In the genomic region with DNA sequence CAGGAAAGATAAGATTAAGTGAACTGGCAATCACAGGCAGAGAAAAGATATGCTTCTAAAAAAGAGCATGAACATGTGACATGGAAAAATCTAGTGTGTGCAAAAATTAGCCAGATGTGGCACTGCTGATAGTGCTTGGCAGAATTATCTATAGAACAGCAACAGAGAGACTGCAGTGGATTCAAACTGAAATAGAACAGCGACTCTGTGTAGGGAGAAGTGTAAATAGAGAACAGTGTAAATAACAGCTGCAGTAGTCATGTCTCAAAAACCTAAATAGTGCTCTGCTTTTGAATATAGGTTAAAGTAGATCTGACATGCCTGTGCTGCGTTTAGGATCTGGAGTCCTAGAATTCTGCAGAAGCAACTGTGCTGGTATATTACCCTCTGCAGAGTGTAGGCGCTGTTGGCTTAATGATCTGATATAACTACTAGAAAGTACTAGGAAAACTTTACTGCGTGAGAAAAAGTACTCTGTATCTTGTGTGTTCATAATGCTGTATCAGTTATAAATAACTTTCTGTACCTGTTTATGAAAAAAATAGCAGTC, we compare ENCODE assay signal across 24 mouse cellular contexts.
"Had no signal": no experiment of that assay in that cellular context is flagged by ENCODE, and none has a peak within 500 bp of the region (broad histone marks: within the 10 kb centered on the region; RNA-seq: fewer than 3 reads in every experiment).

No protein-coding gene starts in this region.

- H3K9me3 ChIP-seq: limb, embryonic 10.5 days; limb, embryonic 13.5 days; liver, embryonic 12.5 days; liver, embryonic 15.5 days; lung, embryonic 15.5 days; midbrain, embryonic 10.5 days; neural tube, embryonic 12.5 days; neural tube, embryonic 15.5 days; stomach, embryonic 15.5 days had no signal

- H3K4me3 ChIP-seq: limb, embryonic 10.5 days; limb, embryonic 13.5 days; liver, embryonic 12.5 days; liver, embryonic 15.5 days; lung, embryonic 15.5 days; megakaryocyte, embryonic 14.5 days; midbrain, embryonic 10.5 days; neural tube, embryonic 12.5 days; neural tube, embryonic 15.5 days; stomach, embryonic 15.5 days had no signal

- H3K4me1 ChIP-seq: limb, embryonic 10.5 days; limb, embryonic 13.5 days; liver, embryonic 12.5 days; liver, embryonic 15.5 days; lung, embryonic 15.5 days; megakaryocyte, embryonic 14.5 days; midbrain, embryonic 10.5 days; neural tube, embryonic 12.5 days; neural tube, embryonic 15.5 days; stomach, embryonic 15.5 days had no signal

- H3K27ac ChIP-seq: kidney, postnatal 0 days; limb, embryonic 10.5 days; limb, embryonic 13.5 days; liver, embryonic 12.5 days; liver, embryonic 15.5 days; lung, embryonic 15.5 days; midbrain, embryonic 10.5 days; neural tube, embryonic 12.5 days; neural tube, embryonic 15.5 days; stomach, embryonic 15.5 days had no signal

- H3K4me2 ChIP-seq: limb, embryonic 13.5 days; liver, embryonic 12.5 days; liver, embryonic 15.5 days; lung, embryonic 15.5 days; neural tube, embryonic 12.5 days; neural tube, embryonic 15.5 days; stomach, embryonic 15.5 days had no signal

- DNase-seq: kidney, adult 18-20 months; kidney, adult 9 months; kidney, postnatal 25 days; liver; lung, adult 18-20 months; lung, postnatal 10 days; lung, postnatal 36 days; midbrain, embryonic 14.5 days; right cerebral cortex, postnatal 25 days; spleen, adult 18-20 months; thymus, adult 18-20 months; thymus, postnatal 36 days had no signal

- H3K9ac ChIP-seq: limb, embryonic 13.5 days; liver, embryonic 12.5 days; liver, embryonic 15.5 days; lung, embryonic 15.5 days; neural tube, embryonic 12.5 days; neural tube, embryonic 15.5 days; stomach, embryonic 15.5 days had no signal

- H3K36me3 ChIP-seq: limb, embryonic 10.5 days; limb, embryonic 13.5 days; liver, embryonic 12.5 days; liver, embryonic 15.5 days; lung, embryonic 15.5 days; midbrain, embryonic 10.5 days; neural tube, embryonic 12.5 days; neural tube, embryonic 15.5 days; stomach, embryonic 15.5 days had no signal

- H3K27me3 ChIP-seq: limb, embryonic 13.5 days; liver, embryonic 12.5 days; liver, embryonic 15.5 days; lung, embryonic 15.5 days; megakaryocyte, embryonic 14.5 days; neural tube, embryonic 12.5 days; neural tube, embryonic 15.5 days; stomach, embryonic 15.5 days had no signal

- ATAC-seq: intestine, embryonic 16.5 days; liver, embryonic 12.5 days had no signal
